Mouse (Mus musculus): ENCODE data around the gene Ino80d. TPM values are rescaled to one million over a fixed set of nuclear protein-coding genes. Genes with fewer than 3 reads are reported as not detected.

The Ino80d gene
- polyA plus RNA-seq (2012; fragmentation: generic; extraction: Trizol): 1 to 10 TPM in 1 of 2 experiments, under 1 TPM in 1; 0.48 to 2.7 TPM

DNA sequence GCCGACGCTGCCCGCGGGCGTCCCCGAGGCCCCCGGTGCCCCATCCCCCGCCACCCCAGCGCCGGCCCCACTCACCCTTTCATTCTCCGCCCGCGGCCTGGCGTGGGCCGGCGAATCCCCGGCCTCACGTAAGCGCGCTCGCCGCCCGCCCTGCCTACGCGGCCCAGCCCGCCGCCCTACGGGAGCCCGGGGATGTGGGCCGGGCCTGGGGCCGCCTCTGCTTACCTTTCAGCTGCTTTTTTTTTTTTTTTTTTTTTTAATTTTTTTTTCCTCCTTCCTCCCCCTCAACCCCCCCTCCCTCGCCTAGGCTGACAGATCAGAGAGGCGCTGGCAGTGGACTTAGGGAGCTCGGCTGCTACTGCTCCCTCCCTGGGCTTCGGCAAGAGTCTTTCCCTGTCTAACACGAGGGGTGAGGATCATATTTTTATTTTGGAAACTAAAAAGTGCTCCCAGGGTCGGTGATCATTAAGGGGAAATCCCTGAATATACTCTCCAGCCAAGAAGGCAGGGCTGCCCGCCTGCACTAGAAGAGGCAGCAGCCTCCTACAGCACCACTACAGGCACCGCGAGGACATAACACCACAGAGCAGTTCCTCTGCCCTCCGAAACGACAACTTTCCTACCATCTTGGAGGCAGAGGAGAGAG lies at the start of gene Ino80d:
Ino80d (minus strand) TSS at position 532 of the 646 bp plus-strand sequence.

Other genes with a start within 250 kb of the Ino80d start
- 1,000 to 10,000 TPM; 1,159 to 1,884 TPM for gene Eef1b2, start 62.2 kb upstream of the Ino80d start, polyA plus RNA-seq (2012; fragmentation: generic; extraction: Trizol)
- gene Ndufs1, start 62.2 kb upstream of the Ino80d start, polyA plus RNA-seq (2012; fragmentation: generic; extraction: Trizol): 10 to 100 TPM in 1 of 2 experiments, 1 to 10 TPM in 1; 3.1 to 23.1 TPM
- gene Gpr1, start 99.9 kb upstream of the Ino80d start, polyA plus RNA-seq (2012; fragmentation: generic; extraction: Trizol): not detected
- gene Zdbf2, start 158.6 kb upstream of the Ino80d start, polyA plus RNA-seq (2012; fragmentation: generic; extraction: Trizol): not detected